Mouse (Mus musculus) gastrocnemius, postnatal 4 days (tissue): ENCODE measurements around the gene Top1. TPM values are rescaled to one million over a fixed set of nuclear protein-coding genes. Genes with fewer than 3 reads are reported as not detected.

Experiments used
- DNase-seq, 2 experiments: peaks; one replicate each; pipeline ENCODE4 v3.0.0; 2021 to 2022; ENCODE audit warnings: low spot score in 2 of 2, mixed read lengths in 2 of 2
- total RNA-seq, 2 experiments: library from RNA; stranded (reverse); gene quantifications; 2 replicates each; pipeline ENCODE4 v1.2.3; 2021

Top1 gene
- total RNA-seq, 2 experiments from 2014 or later, result 70.6 to 73.3 TPM

- no peak for DNase-seq
Measured at GRCm38 (mm10) chr2:160715463-160716030, 69.9 kb downstream of the Top1 start.

DNA sequence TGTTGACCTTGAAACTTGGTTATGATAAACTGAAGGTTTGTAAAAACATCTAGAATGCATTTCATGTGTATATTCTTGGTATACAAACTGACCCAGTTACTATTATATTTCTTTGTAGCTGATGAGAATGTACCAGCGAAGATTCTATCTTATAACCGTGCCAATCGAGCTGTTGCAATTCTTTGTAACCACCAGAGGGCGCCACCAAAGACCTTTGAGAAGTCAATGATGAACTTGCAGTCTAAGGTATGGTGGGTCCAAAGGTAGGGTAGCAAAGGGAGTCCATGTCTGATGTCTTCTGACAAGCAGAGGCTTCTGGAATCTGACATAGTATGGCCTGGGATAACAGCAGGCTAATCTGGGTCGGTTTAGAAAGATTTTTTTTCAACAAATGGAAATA is 71.6 kb downstream of the Top1 start:
- DNase-seq, result no peak

DNA sequence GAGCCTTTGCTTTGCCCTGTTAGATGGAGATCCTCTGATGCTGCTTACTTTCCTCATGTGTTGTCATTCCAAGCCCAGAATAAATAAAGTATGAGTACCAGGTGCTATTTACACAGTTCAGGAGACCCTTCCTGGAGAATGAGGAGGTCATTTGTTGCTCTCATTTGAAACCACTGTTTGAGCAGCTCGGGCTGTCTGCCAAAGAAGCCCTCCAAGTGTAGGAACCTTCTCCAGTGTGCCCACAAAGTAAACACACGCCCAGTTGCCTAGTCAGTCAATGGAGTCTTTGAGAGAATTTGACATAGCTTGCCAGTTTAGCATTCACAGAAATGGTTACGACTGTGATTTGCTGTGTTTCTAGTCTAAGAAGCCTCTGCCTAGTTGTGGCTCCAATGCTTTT is 73.1 kb downstream of the Top1 start:
- no peak for DNase-seq

- DNase-seq, result no peak
Measured at GRCm38 (mm10) chr2:160722714-160723113, 77.0 kb downstream of the Top1 start.

GRCm38 (mm10) chr2:160723613-160724375 is 78.1 kb downstream of the Top1 start:
- no peak for DNase-seq

GRCm38 (mm10) chr2:160724536-160724935 is 78.8 kb downstream of the Top1 start:
- DNase-seq, result no peak

- DNase-seq, result no peak
Measured at GRCm38 (mm10) chr2:160725877-160726864, 80.5 kb downstream of the Top1 start.

GRCm38 (mm10) chr2:160728972-160729371 is 83.3 kb downstream of the Top1 start:
- DNase-seq, result peak in 1 of 2 experiments; percentile 4

DNA sequence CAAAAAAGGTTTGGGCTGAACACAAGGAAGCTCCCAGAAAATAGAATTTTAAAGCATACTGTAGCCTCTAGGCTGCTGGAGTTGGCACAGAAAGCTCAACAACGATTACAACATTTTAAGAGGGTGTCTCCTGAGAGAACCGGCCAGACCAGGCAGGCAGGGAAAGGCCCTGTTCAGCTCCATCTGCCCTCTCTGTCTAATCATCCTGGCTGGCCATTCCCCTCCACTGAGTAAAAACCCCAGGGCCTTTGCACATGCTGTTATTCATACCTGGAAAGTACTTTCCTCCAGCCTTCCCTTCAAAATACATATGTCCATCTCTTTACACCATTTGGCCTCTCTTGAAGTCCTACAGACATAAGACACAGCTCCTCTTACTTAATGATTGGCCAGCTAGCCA is 83.7 kb downstream of the Top1 start:
- peak in 1 of 2 experiments; percentile 7 for DNase-seq

DNA sequence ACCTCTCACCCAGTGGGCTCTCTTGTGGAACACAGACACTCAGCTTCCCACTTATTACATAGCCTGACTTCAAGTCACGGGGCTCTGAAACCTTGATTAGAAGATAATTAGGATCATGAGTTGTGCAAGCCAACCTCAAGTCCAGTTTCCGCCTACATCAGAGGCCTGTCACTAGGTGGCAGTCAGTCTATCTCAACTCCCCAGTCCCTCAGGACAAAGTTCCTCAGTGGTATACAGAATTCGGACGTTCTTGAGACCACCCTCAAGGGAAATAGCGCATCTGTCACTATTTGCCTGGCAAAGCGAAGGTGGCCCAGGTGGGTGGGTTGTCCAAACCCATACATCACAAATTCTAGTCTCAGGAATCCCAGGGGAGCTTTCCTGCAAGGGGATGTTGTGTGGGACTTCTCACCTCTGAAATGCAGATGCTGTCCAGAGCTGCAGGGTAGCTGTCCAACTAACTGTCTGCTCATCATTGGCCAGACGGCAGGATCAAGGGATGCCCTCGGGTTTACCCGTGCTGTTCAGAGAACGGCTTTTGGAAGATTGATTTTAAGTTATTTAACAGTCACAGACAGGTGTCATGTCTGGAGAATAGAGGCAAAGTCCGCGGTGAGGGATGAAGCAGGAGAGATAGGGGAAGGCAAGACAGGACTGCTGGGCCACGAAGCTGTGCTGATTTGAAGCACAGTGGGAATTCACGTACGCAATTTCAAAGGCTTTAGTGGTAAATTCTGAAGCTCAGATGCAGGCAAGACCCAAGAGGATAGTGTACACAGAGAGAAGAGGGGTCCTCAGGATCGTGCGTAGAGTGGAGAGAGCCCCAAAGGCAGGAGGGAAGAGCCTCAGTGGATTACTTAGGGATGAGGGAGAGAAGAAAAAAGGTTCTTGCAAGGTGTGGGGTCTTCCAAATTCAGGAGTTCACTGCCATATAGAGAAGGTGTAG is 84.4 kb downstream of the Top1 start:
- DNase-seq, result peak in 1 of 2 experiments; percentile 14

DNA sequence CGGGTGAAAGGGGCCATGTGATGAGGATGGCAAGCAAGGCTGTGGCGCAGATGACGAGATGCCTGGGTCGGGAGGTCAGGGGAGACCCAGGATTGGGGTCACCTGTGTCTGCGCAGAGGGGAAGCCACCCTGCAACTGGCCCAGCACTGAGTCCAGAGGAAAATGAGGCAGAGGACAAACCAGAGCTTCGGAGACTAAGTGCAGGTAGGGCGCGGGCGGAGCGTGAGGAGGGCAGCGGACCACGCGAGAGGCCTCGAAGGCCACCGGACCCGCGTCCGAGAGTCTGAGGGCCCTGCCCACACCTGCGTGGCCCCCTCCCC is 85.1 kb downstream of the Top1 start:
- no peak for DNase-seq

DNA sequence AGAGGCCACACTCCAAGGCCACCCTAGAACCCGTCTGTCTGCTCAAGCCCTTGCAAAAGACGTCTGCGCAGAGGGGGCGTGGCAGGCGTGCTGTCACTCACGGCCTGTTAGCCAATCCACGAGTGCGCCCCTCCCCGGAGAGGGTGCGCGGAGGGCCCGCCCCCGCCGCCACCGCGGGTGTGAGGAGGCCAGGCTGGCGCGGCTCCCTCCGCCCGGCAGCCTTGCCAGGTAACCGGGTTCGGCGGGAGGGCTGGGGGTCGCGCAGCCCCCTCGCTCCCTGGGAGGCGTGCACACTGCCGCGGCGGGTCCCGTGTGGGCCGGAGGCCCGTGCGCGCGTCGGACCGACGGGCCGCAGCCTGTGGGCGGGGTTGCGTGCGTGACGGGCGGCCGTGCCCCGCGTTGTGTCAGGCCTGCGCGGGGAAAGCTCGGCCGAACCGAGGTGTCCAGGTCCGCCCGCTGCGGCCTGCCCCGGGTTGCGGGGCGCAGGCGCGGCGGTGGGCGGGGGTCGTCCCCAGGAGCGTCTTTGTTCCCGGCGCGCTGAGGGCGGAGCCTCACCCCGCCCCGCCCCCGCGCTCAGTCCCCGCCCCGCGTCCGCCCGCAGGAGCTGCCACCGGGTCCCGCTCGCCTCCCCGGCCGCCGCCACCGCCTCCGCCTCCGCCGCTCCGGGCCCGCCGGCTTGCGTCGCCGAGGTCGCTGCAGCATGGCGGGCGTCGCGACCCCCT is 85.6 kb downstream of the Top1 start, which contains the start of gene Plcg1:
Plcg1 (plus strand) TSS at position 184 of the 722 bp plus-strand sequence.
- peak; percentile 92 to 96 for DNase-seq

DNA sequence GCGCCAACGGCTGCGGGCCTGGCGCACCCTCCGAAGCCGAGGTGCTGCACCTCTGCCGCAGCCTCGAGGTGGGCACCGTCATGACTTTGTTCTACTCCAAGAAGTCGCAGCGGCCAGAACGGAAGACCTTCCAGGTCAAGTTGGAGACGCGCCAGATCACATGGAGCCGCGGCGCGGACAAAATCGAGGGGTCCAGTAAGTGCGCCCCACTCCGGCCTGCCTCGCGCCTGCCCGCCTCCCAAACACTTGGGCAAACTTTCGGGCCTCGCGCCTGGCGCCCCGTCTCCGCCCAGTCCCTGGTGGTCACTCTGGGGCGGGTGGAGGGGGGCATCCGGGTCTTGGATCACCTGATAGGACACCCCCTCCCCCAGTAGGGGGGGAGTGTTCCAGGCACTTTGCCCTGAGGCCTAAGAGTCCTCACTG is 86.2 kb downstream of the Top1 start:
- peak; percentile 67 to 76 for DNase-seq

- no peak for DNase-seq
Measured at GRCm38 (mm10) chr2:160732420-160732995, 86.8 kb downstream of the Top1 start.

DNA sequence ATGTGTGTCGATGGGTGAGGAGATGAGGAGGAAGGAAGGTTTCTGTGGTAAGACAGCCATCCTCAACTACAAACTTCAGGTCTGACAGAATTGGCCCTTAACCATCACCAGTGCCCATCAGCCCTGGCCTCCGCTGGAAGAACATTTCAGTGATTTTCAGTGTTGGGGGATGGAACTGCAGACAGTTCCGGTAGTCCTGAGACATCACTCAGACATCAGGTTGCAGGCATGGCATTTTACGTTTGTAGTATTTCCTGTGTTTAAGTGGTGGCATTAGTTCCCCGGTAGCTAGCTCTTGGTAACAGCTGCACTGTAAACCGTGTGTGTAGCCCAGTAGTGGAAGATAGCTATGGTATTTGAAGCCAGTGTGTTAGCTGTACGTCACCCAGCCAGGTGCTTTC is 87.4 kb downstream of the Top1 start:
- DNase-seq, result no peak

GRCm38 (mm10) chr2:160734331-160734730 is 88.6 kb downstream of the Top1 start:
- DNase-seq, result no peak

DNA sequence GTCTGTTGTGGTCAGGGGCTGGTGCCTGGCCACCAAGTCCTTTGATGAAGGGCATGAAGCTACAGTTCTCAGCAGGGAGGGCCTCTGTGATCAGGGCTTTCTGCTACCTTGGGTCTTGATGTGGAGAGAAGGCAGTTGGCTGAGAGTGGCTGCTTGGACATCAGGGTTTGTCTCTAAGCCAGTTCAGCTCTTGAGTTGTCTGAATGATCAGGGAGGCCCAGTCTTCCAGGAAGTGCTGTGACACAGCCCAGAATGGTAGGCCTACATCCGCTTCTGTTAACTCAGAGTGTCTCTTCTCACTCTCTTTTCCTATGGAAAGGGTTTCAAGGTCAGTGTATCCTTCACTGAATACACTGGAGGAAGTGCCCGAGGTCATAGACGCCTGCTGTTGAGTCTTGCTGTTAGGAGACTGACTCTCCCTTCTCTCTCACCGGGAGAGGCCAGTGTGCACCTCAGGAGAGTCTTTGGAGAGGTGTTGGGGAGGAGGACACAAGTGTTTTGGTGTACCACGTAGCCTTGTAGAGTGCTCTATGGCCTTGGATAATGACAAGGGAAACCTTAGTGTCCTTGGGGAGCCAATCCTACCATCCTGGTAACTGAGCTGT is 90.1 kb downstream of the Top1 start:
- no peak for DNase-seq

- DNase-seq, result no peak
Measured at GRCm38 (mm10) chr2:160736466-160736865, 90.8 kb downstream of the Top1 start.

GRCm38 (mm10) chr2:160738354-160738753 is 92.7 kb downstream of the Top1 start:
- DNase-seq, result no peak
